Mouse (Mus musculus): ENCODE results near the gene Mrpl35. TPM values are rescaled to one million over a fixed set of nuclear protein-coding genes. Genes with fewer than 3 reads are reported as not detected.
A peak's percentile ranks its signal among the peaks of the same experiment; 100 is the strongest.
"Not testable (repeated sequence)": the region's sequence is repeated elsewhere in the genome, so short reads cannot be mapped to it uniquely, and the experiment has no call there.

Mrpl35 gene
- 44.9 and 47.9 TPM in 2 replicates for polyA plus RNA-seq (2015; fragmentation: Nextera tagmentation; extraction: Ambion mirVana)

- Histone ChIP-seq H3K9me3 (no peaks in the 10 kb centered on the region), H3K27me3 (no peaks in the 10 kb centered on the region; the same call in none of the 2 replicates), H3K27ac (replicated peaks) (no peak within 1 kb of the TSS), H3K36me3 (no peaks in the 10 kb centered on the region), H3K4me3 (no peak within 1 kb of the TSS), H3K4me1 (replicated peaks) (peaks cover 15% of the 10 kb centered on the region), H3K9ac (no peak within 1 kb of the TSS), H3K4me2 (no peak within 1 kb of the TSS)
- 55% methylated on average over 1 of the region's 1 CpGs for WGBS
- no peak for ATAC-seq (ENCODE audit: low read depth)
Measured at GRCm38 (mm10) chr6:71826869-71827268, at the start of gene Mrpl35. Gene Mrpl35 (minus strand): TSS chr6:71826969.

GRCm38 (mm10) chr6:71871396-71871795 is 44.6 kb upstream of the Mrpl35 start:
- no peaks in the 10 kb centered on the region for H3K4me1 ChIP-seq (replicated peaks)
- H3K4me2 ChIP-seq = no peak overlapping the region
- no peak overlapping the region for H3K27ac ChIP-seq (replicated peaks)
- 92% methylated on average over 9 of the region's 9 CpGs for WGBS
- no peak for ATAC-seq (ENCODE audit: low read depth)
- H3K9ac ChIP-seq = no peak overlapping the region
- H3K4me3 ChIP-seq = no peak overlapping the region
- H3K36me3 ChIP-seq = peaks cover 91% of the 10 kb centered on the region
- no peaks in the 10 kb centered on the region for H3K27me3 ChIP-seq
- no peaks in the 10 kb centered on the region for H3K9me3 ChIP-seq

- H3K4me1 ChIP-seq (replicated peaks) = no peaks in the 10 kb centered on the region
- ATAC-seq (ENCODE audit: low read depth) = no peak
- no peak overlapping the region for H3K27ac ChIP-seq (replicated peaks)
- no peak overlapping the region for H3K9ac ChIP-seq
- no peak overlapping the region for H3K4me3 ChIP-seq
- no peaks in the 10 kb centered on the region for H3K9me3 ChIP-seq
- H3K36me3 ChIP-seq = peaks cover 89% of the 10 kb centered on the region
- WGBS = 90% methylated on average over 1 of the region's 1 CpGs
- no peak overlapping the region for H3K4me2 ChIP-seq
- H3K27me3 ChIP-seq = no peaks in the 10 kb centered on the region
Measured at GRCm38 (mm10) chr6:71868809-71869208, 42.0 kb upstream of the Mrpl35 start.

- no peaks in the 10 kb centered on the region for H3K27me3 ChIP-seq
- ATAC-seq (ENCODE audit: low read depth) = no peak
- H3K9me3 ChIP-seq = no peaks in the 10 kb centered on the region
- no peak overlapping the region for H3K9ac ChIP-seq
- H3K4me3 ChIP-seq = no peak overlapping the region
- H3K4me2 ChIP-seq = no peak overlapping the region
- H3K4me1 ChIP-seq (replicated peaks) = no peaks in the 10 kb centered on the region
- WGBS = 93% methylated on average over 2 of the region's 2 CpGs
- H3K27ac ChIP-seq (replicated peaks) = no peak overlapping the region
- peaks cover 90% of the 10 kb centered on the region for H3K36me3 ChIP-seq
Measured at GRCm38 (mm10) chr6:71867751-71868150, 41.0 kb upstream of the Mrpl35 start.

- not testable (repeated sequence) for H3K9me3 ChIP-seq; H3K27ac ChIP-seq (replicated peaks); H3K4me3 ChIP-seq; H3K27me3 ChIP-seq; ATAC-seq (ENCODE audit: low read depth); H3K9ac ChIP-seq; H3K4me2 ChIP-seq; H3K4me1 ChIP-seq (replicated peaks)
- peaks cover 40% of the 10 kb centered on the region for H3K36me3 ChIP-seq
- WGBS = 90% methylated on average over 6 of the region's 6 CpGs
Measured at GRCm38 (mm10) chr6:71846906-71847305, 20.1 kb upstream of the Mrpl35 start.

GRCm38 (mm10) chr6:71840597-71841290 is 14.0 kb upstream of the Mrpl35 start:
- H3K4me3 ChIP-seq = no peak overlapping the region
- peaks cover 13% of the 10 kb centered on the region for H3K36me3 ChIP-seq
- no peaks in the 10 kb centered on the region for H3K27me3 ChIP-seq
- no peak overlapping the region for H3K9ac ChIP-seq
- H3K9me3 ChIP-seq = no peaks in the 10 kb centered on the region
- WGBS = 94% methylated on average over 1 of the region's 1 CpGs
- no peak overlapping the region for H3K4me2 ChIP-seq
- H3K27ac ChIP-seq (replicated peaks) = no peak overlapping the region
- no peaks in the 10 kb centered on the region; the same call in 1 of the 2 replicates for H3K4me1 ChIP-seq (replicated peaks)
- ATAC-seq (ENCODE audit: low read depth) = no peak

- Histone ChIP-seq H3K4me3 (no peak overlapping the region), H3K4me1 (replicated peaks) (no peaks in the 10 kb centered on the region; the same call in 1 of the 2 replicates), H3K9me3 (no peaks in the 10 kb centered on the region), H3K27me3 (no peaks in the 10 kb centered on the region), H3K27ac (replicated peaks) (no peak overlapping the region), H3K9ac (no peak overlapping the region), H3K36me3 (peaks cover 15% of the 10 kb centered on the region), H3K4me2 (no peak overlapping the region)
- ATAC-seq (ENCODE audit: low read depth) = no peak
Measured at GRCm38 (mm10) chr6:71839815-71840214, 13.0 kb upstream of the Mrpl35 start.

- Histone ChIP-seq H3K36me3 (peaks cover 21% of the 10 kb centered on the region), H3K4me1 (replicated peaks) (peaks cover 16% of the 10 kb centered on the region), H3K27ac (replicated peaks) (no peak overlapping the region), H3K4me2 (no peak overlapping the region), H3K9me3 (no peaks in the 10 kb centered on the region), H3K9ac (no peak overlapping the region), H3K4me3 (no peak overlapping the region), H3K27me3 (no peaks in the 10 kb centered on the region)
- no peak for ATAC-seq (ENCODE audit: low read depth)
- WGBS = 84% methylated on average over 2 of the region's 2 CpGs
Measured at GRCm38 (mm10) chr6:71836811-71837210, 10.0 kb upstream of the Mrpl35 start.

GRCm38 (mm10) chr6:71831581-71831960 is 4.8 kb upstream of the Mrpl35 start:
- 0% methylated on average over 21 of the region's 21 CpGs for WGBS
- Histone ChIP-seq H3K27ac (replicated peaks) (peak overlapping the region; percentile 94), H3K9ac (peak overlapping the region; percentile 91), H3K4me1 (replicated peaks) (peaks cover 21% of the 10 kb centered on the region), H3K27me3 (no peaks in the 10 kb centered on the region; the same call in none of the 2 replicates), H3K36me3 (peaks cover 21% of the 10 kb centered on the region), H3K4me2 (peak overlapping the region; percentile 71), H3K4me3 (peak overlapping the region; percentile 98), H3K9me3 (no peaks in the 10 kb centered on the region)
- ATAC-seq (ENCODE audit: low read depth) = peak; percentile 100

GRCm38 (mm10) chr6:71830690-71831580 is 4.2 kb upstream of the Mrpl35 start, which contains the start of gene Immt:
Gene Immt (plus strand): TSS chr6:71831331.
- under 1% methylated on average over 64 of the region's 64 CpGs for WGBS
- Histone ChIP-seq H3K9ac (peak within 1 kb of the TSS; percentile 91), H3K36me3 (peaks cover 15% of the 10 kb centered on the region), H3K27ac (replicated peaks) (peak within 1 kb of the TSS; percentile 94), H3K4me3 (peak within 1 kb of the TSS; percentile 98), H3K4me1 (replicated peaks) (peaks cover 21% of the 10 kb centered on the region), H3K27me3 (no peaks in the 10 kb centered on the region; the same call in none of the 2 replicates), H3K9me3 (no peaks in the 10 kb centered on the region), H3K4me2 (peak within 1 kb of the TSS; percentile 71)
- ATAC-seq (ENCODE audit: low read depth) = peak; percentile 100

- H3K9ac ChIP-seq = no peak overlapping the region
- H3K27ac ChIP-seq (replicated peaks) = no peak overlapping the region
- H3K9me3 ChIP-seq = no peaks in the 10 kb centered on the region
- no peak overlapping the region for H3K4me3 ChIP-seq
- ATAC-seq (ENCODE audit: low read depth) = no peak
- peaks cover 5% of the 10 kb centered on the region; the same call in 1 of the 2 replicates for H3K36me3 ChIP-seq
- no peak overlapping the region for H3K4me2 ChIP-seq
- H3K27me3 ChIP-seq = no peaks in the 10 kb centered on the region; the same call in none of the 2 replicates
- H3K4me1 ChIP-seq (replicated peaks) = peaks cover 21% of the 10 kb centered on the region
- WGBS = 90% methylated on average over 9 of the region's 9 CpGs
Measured at GRCm38 (mm10) chr6:71829768-71830167, 3.0 kb upstream of the Mrpl35 start.

GRCm38 (mm10) chr6:71823961-71824360 is 2.8 kb downstream of the Mrpl35 start:
- Histone ChIP-seq H3K4me1 (replicated peaks) (peaks cover 9% of the 10 kb centered on the region), H3K27me3 (no peaks in the 10 kb centered on the region; the same call in none of the 2 replicates), H3K4me3 (peak overlapping the region; percentile 70), H3K27ac (replicated peaks) (no peak overlapping the region), H3K9me3 (no peaks in the 10 kb centered on the region), H3K36me3 (0 out of 2 replicates have a peak, but pooled peaks cover 3% of the 10 kb centered on the region), H3K4me2 (peak overlapping the region; percentile 78), H3K9ac (no peak overlapping the region)
- 31% methylated on average over 3 of the region's 3 CpGs for WGBS
- ATAC-seq (ENCODE audit: low read depth) = peak; percentile 29; the same call in 1 of the 2 replicates

All from neural tube, embryonic 13.5 days (tissue).